Mouse (Mus musculus) forebrain, embryonic 11.5 days (tissue): ENCODE measurements at regions not wholly inside any gene's neighbourhood (a gene's known extent, or its start where the extent isn't known, plus 50 kb on each side); places are given as distances from the start of the nearest gene placed in this dataset.

ENCODE experiments used
- ATAC-seq: fragments of 200-750 bp; cut with Nextera tagmentation; replicated peaks from 2 replicates; pipeline ENCODE4 v1.8.0; 2017; ENCODE audit warnings: moderate TSS enrichment; ENCODE audit not compliant: low FRiP score
- DNase-seq: peaks from one replicate; pipeline ENCODE4 v3.0.0-alpha.2; 2017; ENCODE audit warnings: low spot score
- H3K27ac ChIP-seq: fragments of 300-500 bp; sonication (generic); 2 replicates; pipeline ENCODE4 v1.5.1; 2014; ENCODE audit warnings: low read depth, low read length
- H3K27me3 ChIP-seq: fragments of 300-500 bp; sonication (generic); 2 replicates; pipeline ENCODE4 v1.6.1; 2014; ENCODE audit warnings: mild to moderate bottlenecking, low read length, mixed read lengths; ENCODE audit not compliant: control insufficient read depth, insufficient read depth
- H3K36me3 ChIP-seq: fragments of 300-500 bp; sonication (generic); 2 replicates; pipeline ENCODE4 v1.6.1; 2014; ENCODE audit warnings: mild to moderate bottlenecking, low read length, moderate library complexity, mixed read lengths; ENCODE audit not compliant: control insufficient read depth, insufficient read depth
- H3K4me1 ChIP-seq: fragments of 300-500 bp; sonication (generic); replicated peaks from 2 replicates; pipeline ENCODE4 v1.6.1; 2014; ENCODE audit warnings: low read length, mixed read lengths; ENCODE audit not compliant: control insufficient read depth, insufficient read depth
- H3K4me2 ChIP-seq: fragments of 300-500 bp; sonication (generic); 2 replicates; pipeline ENCODE4 v1.6.1; 2014; ENCODE audit warnings: low read depth, mild to moderate bottlenecking, low read length, moderate library complexity, mixed read lengths; ENCODE audit not compliant: severe bottlenecking
- H3K4me3 ChIP-seq: fragments of 300-500 bp; sonication (generic); 2 replicates; pipeline ENCODE4 v1.5.1; 2014; ENCODE audit warnings: low read depth, low read length
- H3K9ac ChIP-seq: fragments of 300-500 bp; sonication (generic); 2 replicates; pipeline ENCODE4 v1.6.1; 2014; ENCODE audit warnings: low read length
- H3K9me3 ChIP-seq: fragments of 300-500 bp; sonication (generic); 2 replicates; pipeline ENCODE4 v1.6.1; 2016; ENCODE audit warnings: low read length, mixed read lengths; ENCODE audit not compliant: control insufficient read depth
- WGBS: fragments of 180-500 bp; shearing (Covaris S2); extraction: QIAGEN DNeasy Blood & Tissue Kit; methylation state at CpG from one replicate; pipeline ENCODE4 v1.1.7; 2014; 5-methylcytosine and 5-hydroxymethylcytosine counted together

- 92% methylated on average over 7 of the region's 7 CpGs for WGBS
- no peak overlapping the region for H3K9ac ChIP-seq
- no peaks in the 10 kb centered on the region for H3K4me1 ChIP-seq
- no peak for ATAC-seq
- H3K36me3 ChIP-seq, result no peaks in the 10 kb centered on the region
- H3K27ac ChIP-seq, result no peak overlapping the region
- no peak overlapping the region for H3K4me3 ChIP-seq
- H3K9me3 ChIP-seq, result no peaks in the 10 kb centered on the region
- H3K4me2 ChIP-seq, result no peak overlapping the region
- no peak for DNase-seq
- H3K27me3 ChIP-seq, result no peaks in the 10 kb centered on the region
Observed at GRCm38 (mm10) chr10:66787812-66788211, 308.1 kb upstream of the Jmjd1c start.

GRCm38 (mm10) chr10:66796296-66796695 is 299.6 kb upstream of the Jmjd1c start:
- Histone ChIP-seq H3K9me3 (no peaks in the 10 kb centered on the region), H3K4me3 (no peak overlapping the region), H3K27ac (no peak overlapping the region), H3K4me2 (no peak overlapping the region), H3K36me3 (no peaks in the 10 kb centered on the region), H3K4me1 (no peaks in the 10 kb centered on the region), H3K9ac (no peak overlapping the region), H3K27me3 (no peaks in the 10 kb centered on the region)
- DNase-seq (no peak), ATAC-seq (no peak)
- WGBS, result 92% methylated on average over 9 of the region's 9 CpGs

- H3K4me3 ChIP-seq, result no peak overlapping the region
- ATAC-seq, result no peak
- H3K36me3 ChIP-seq, result no peaks in the 10 kb centered on the region
- DNase-seq, result no peak
- H3K9me3 ChIP-seq, result no peaks in the 10 kb centered on the region; the same call in 1 of the 2 replicates
- H3K27me3 ChIP-seq, result no peaks in the 10 kb centered on the region
- H3K4me2 ChIP-seq, result no peak overlapping the region
- H3K27ac ChIP-seq, result no peak overlapping the region
- no peaks in the 10 kb centered on the region for H3K4me1 ChIP-seq
- no peak overlapping the region for H3K9ac ChIP-seq
- WGBS, result 80% methylated on average over 1 of the region's 1 CpGs
Observed at GRCm38 (mm10) chr10:66802691-66803090, 293.2 kb upstream of the Jmjd1c start.

- DNase-seq (peak; percentile 63), ATAC-seq (peak; percentile 65)
- Histone ChIP-seq H3K4me2 (no peak overlapping the region), H3K9ac (no peak overlapping the region), H3K27ac (no peak overlapping the region), H3K4me3 (no peak overlapping the region), H3K36me3 (no peaks in the 10 kb centered on the region), H3K9me3 (no peaks in the 10 kb centered on the region; the same call in 1 of the 2 replicates), H3K4me1 (no peaks in the 10 kb centered on the region), H3K27me3 (no peaks in the 10 kb centered on the region)
- 51% methylated on average over 16 of the region's 16 CpGs for WGBS
Observed at GRCm38 (mm10) chr10:66807261-66807968, 288.5 kb upstream of the Jmjd1c start.

GRCm38 (mm10) chr10:66812515-66813260 is 283.2 kb upstream of the Jmjd1c start:
- no peaks in the 10 kb centered on the region for H3K9me3 ChIP-seq
- no peak overlapping the region for H3K4me2 ChIP-seq
- H3K27me3 ChIP-seq, result no peaks in the 10 kb centered on the region
- no peak overlapping the region for H3K9ac ChIP-seq
- H3K4me1 ChIP-seq, result no peaks in the 10 kb centered on the region
- H3K27ac ChIP-seq, result no peak overlapping the region
- H3K4me3 ChIP-seq, result no peak overlapping the region
- ATAC-seq, result no peak
- 90% methylated on average over 11 of the region's 11 CpGs for WGBS
- no peaks in the 10 kb centered on the region for H3K36me3 ChIP-seq
- no peak for DNase-seq

GRCm38 (mm10) chr10:66813850-66814564 is 281.9 kb upstream of the Jmjd1c start:
- no peaks in the 10 kb centered on the region for H3K36me3 ChIP-seq
- peak overlapping the region; percentile 44 for H3K4me2 ChIP-seq
- ATAC-seq (peak; percentile 51; the same call in 1 of the 2 replicates), DNase-seq (no peak)
- peak overlapping the region; percentile 14; the same call in 1 of the 2 replicates for H3K4me3 ChIP-seq
- H3K4me1 ChIP-seq, result no peaks in the 10 kb centered on the region
- 18% methylated on average over 15 of the region's 15 CpGs for WGBS
- H3K9ac ChIP-seq, result peak overlapping the region; percentile 20; the same call in 1 of the 2 replicates
- H3K27me3 ChIP-seq, result no peaks in the 10 kb centered on the region
- no peak overlapping the region for H3K27ac ChIP-seq
- no peaks in the 10 kb centered on the region for H3K9me3 ChIP-seq

GRCm38 (mm10) chr10:66814565-66815201 is 281.2 kb upstream of the Jmjd1c start:
- Histone ChIP-seq H3K36me3 (no peaks in the 10 kb centered on the region), H3K4me1 (no peaks in the 10 kb centered on the region), H3K27ac (no peak overlapping the region), H3K9me3 (no peaks in the 10 kb centered on the region), H3K4me2 (peak overlapping the region; percentile 44), H3K27me3 (no peaks in the 10 kb centered on the region), H3K4me3 (peak overlapping the region; percentile 14; the same call in 1 of the 2 replicates), H3K9ac (peak overlapping the region; percentile 20; the same call in 1 of the 2 replicates)
- 16% methylated on average over 16 of the region's 16 CpGs for WGBS
- ATAC-seq, result peak; percentile 47
- peak; percentile 82 for DNase-seq

GRCm38 (mm10) chr10:66815951-66816350 is 280.0 kb upstream of the Jmjd1c start:
- 80% methylated on average over 4 of the region's 4 CpGs for WGBS
- Histone ChIP-seq H3K4me2 (no peak overlapping the region), H3K9me3 (no peaks in the 10 kb centered on the region), H3K27ac (no peak overlapping the region), H3K4me1 (no peaks in the 10 kb centered on the region), H3K9ac (no peak overlapping the region), H3K36me3 (no peaks in the 10 kb centered on the region), H3K4me3 (no peak overlapping the region), H3K27me3 (no peaks in the 10 kb centered on the region)
- no peak for DNase-seq
- no peak for ATAC-seq
